Mouse (Mus musculus) fat pad, adult 2 months (tissue): ENCODE measurements around the gene Ubr3.
"Not testable (repeated sequence)": the region's sequence is repeated elsewhere in the genome, so short reads cannot be mapped to it uniquely, and the experiment has no call there.

Experiments
- DNase-seq: peaks from one replicate; pipeline ENCODE4 v3.0.0-alpha.2; 2011; ENCODE audit warnings: low read depth, low spot score; ENCODE audit errors: extremely low read depth

The Ubr3 gene

DNA sequence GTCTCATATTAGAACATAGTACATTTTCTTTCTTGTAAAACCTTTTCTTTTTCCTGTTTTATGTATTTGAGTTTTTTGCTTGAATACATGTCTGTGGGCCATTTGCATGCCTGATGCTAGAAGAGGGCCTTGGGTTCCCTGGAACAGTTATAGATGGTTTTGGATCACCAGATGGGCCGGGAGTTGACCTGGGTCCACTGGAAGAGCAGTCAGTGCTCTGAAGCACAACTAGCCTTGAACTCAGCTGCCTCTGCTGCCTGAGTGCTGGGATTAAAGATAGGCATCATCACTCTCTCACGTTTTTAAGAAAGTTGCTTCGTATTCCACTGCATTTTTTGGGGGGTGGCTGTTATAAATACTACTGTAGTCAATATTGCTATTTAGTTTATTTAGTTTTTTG, 6.5 kb downstream of the Ubr3 start:
- no peak for DNase-seq

DNA sequence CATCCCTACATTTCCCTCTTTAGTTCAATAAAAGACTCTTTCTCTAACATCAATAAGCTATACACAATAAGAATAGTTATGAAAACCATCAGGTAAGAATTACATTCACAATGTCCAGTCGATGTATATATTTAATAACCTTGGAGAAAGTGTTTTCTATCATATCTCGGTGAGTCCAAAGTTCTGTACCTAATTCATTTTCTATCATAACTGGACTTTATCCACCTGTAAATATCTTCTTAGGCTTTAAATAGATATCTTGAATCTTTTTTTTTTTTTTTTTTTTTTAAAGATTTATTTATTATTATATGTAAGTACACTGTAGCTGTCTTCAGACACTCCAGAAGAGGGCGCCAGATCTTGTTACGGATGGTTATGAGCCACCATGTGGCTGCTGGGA, 10.3 kb downstream of the Ubr3 start:
- not testable (repeated sequence) for DNase-seq

DNA sequence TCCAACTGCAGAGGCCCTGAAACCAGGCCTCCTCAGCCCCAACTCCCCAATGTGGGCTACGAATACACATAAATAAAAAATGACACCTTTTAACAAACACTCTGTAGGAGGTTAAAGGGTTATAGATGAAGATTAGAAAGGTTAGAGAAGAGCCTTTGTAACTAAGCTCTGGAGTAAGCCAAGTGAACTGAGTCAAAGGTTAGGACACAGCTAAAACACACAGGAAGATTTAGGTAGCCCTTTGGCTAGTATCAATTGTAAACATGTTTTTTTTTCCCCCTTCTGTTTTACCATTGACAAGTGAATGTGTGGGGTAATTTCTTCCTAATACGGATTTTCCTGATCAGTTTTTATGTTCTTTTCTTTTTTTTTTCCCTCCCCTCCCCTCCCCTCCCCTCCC, 15.8 kb downstream of the Ubr3 start:
- DNase-seq: no peak

DNA sequence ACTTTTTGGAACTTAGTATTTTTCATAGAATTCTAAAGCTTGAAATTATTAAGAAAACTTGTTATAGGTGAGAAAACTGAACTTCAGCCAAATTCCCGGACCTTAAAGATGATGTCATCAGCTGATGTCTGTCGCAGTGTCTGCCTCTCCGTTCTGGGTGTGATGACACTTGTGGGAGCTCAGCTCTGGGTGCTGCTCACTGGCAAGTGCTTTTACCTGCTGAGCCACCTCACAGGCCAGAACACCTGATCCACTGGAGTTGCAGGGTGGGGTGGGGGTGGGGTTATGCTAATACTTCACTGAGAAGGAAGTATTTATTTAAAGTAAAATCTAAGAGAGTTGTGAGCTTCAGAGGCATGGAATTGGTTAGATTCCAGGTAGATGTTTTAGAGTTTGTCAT, 20.3 kb downstream of the Ubr3 start:
- DNase-seq: no peak

DNA sequence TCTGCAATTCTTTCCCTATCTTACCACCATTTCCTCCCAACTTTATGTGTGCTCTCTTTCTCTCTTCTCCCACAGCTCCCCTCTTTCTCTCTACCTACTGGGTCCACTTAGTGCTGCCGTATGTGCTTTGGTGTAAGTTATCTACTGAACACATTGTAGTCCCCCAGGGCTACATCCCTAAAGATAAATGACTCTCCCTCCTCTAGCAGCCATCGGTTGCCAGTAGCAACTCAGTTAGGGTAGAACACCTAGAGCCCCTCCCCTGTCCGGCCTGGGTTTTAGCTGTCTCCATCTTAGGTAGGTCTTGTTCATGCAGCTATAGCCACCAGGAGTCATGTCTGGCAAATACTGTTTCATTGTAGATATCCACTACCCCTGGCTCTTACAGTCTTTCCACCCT, 27.9 kb downstream of the Ubr3 start:
- no peak for DNase-seq

DNA sequence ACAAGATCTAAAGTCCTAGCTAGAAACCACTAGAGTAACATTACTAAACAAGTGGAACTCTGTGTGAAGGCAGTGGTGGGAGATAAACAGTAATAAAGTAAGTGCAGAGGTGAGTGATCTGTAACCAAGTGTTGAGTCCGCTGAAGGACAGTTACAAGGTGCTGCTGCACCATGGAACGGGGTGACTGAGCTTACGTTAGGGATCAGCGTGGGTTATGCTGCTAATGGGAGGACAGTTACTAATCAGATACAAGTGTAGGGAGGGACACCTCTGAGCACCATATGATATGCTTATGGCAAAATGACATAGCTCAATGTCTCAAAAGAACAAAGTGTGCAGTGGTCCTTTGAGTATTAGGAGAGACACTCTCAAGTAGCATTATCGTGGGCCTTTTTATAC, 39.3 kb downstream of the Ubr3 start:
- no peak for DNase-seq

DNA sequence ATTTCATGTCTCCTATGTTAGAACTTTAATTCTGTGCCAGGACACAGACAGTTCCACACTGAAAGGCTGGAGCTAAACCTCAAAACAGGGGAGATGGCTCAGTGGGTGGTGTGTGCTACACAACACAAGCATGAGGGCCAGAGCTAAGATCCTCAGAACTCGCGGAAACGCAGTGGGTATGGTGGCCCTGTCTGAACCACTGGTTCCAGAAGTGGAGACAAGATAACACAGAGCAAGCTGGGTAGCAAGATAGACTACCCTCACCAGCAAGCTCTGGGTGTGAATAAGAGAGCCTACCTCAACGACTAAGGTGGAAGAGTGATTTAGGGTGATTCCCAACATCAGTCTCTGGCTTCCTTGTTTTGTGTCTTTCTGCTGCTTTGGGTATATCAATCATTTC, 42.2 kb downstream of the Ubr3 start:
- no peak for DNase-seq

DNA sequence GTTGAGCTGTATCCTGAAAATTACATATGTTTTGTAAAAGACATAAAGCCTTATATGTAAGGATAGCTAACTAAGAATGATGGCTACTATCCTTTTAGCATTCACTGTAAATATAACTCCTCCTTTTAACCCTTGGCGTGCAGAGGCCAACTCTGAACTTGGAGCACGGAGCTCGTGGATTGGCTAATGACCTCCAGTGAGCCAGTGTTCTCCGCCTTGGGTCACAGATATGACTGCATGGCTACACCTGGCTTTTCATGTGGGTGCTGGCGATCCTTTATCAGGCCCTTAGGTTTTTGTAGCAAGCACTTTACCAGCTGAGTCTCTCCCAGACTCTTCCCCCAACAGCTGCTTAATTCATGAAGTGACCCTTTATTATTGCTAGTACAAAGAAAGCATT, 42.6 kb downstream of the Ubr3 start:
- DNase-seq: no peak

DNA sequence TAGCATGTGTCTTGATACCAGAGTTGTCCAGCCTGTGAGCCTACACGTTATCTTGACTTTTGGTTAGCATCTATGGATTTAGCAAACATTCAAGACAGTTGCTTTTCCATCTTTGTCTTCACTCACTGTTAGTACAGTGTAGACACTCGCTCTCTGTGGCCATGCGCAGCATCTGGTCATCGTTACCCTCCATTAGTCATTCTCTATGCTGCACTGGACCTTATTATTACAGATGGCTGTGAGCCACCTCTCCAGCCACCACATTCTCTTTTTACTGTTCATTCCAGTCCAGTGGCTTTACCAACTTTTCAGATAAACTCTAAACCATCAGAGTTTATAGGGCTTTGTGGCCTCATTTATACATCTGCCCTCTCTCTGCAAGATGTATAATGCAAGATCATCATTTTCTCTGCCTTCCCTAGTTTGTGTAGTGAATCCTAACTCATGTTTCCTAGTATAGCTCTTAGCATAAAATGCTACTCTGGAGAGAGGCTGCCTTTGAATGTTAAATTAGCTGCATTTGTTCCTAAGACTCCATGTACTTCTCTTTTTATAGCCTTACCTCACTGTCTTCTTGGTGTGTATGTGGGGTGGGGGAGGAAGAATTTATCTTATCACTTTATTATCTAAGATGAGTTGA, 44.5 kb downstream of the Ubr3 start:
- DNase-seq: no peak

DNA sequence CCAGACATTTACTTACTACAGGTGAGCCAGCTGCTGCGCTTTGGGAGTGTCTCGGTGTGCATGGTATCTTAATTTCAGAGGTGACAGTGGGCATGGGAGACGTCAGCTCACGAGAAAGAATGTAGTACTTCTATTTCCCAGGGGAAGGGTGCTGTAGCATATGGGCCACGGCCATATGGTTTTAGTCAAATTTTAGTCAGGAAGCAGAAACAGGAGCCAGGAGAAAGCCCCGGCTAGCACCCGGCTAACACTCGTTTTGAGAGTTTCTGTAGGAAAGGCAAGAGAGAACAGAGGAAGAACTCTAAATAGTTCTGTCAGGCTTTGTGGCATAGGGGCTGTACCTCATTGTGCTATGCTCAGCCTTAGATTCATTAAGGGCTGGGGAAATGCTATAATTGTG, 55.8 kb downstream of the Ubr3 start:
- DNase-seq: no peak

DNA sequence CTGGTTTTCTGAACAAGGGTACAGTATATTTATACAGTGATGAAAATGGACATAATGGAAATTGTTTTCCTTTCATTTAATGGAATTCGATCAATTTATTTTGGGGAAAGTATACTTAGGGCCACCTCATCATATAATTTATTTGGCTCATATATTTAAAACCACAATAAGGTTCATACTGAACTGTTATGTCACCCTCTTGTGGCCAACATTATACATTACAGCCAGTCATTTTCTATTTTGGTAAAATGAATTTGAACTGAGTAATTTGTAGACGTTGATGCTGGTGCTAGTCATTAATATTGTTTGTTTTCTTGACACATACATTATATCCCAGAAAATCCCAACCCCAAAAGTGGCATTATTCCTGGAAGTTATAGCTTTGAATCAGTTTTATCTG, 58.6 kb downstream of the Ubr3 start:
- DNase-seq: no peak

DNA sequence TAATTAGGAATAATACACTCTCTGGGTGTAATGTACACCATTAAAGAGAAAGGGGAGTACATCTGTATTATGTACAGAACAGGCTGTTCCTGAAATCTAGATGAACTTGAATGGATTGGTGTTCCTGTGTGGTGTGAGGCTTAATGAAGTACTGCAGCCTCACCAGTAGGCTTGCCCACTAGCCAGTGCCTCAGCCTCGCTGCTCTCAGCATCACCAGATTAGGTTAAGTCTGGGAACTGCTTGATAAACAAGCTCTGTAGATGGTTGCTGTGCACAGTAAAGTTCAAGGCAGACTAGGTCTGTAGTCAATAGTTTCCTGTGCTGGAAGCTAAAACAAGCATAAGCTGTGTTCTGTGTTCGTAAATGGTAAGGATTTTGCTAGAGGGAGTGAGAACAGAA, 60.6 kb downstream of the Ubr3 start:
- no peak for DNase-seq

DNA sequence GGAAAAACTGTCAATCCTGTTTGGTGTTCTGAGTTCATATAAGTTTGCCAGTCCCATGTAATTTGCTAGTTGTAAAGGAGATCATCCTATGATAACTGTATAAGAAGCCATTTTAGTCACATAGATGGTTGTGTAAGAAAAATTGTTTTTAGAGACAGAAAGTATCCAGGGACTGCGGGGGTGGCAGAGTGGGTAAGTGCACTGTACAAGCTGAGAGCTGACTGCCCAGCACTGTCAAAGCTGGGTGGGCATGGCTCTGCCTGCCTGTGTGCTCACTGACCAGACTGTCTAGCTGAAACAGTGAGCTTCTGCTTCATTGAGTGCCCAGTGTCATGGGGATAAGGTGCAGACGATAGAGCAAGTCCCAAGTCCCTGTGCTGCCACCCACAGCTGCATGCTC, 77.8 kb downstream of the Ubr3 start:
- DNase-seq: no peak

DNA sequence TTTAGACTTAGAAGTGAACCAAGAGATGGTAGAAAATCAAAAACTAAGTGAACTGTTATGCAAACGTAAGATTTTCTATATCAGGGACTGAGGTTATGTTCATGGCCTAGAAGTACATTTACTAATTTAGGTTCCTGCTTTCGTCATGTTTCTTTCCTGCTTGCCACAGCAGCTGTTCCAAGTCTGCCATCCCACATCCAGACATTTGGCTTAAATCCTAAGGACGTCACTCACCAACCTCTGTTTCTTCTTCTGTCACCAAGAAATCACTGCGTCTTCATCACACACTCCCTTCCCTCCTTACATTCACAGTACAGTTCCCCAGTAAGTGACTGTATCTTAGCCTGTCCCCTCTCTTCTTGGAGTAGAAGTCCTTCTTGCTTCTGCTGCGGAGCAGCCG, 92.2 kb downstream of the Ubr3 start:
- no peak for DNase-seq

DNA sequence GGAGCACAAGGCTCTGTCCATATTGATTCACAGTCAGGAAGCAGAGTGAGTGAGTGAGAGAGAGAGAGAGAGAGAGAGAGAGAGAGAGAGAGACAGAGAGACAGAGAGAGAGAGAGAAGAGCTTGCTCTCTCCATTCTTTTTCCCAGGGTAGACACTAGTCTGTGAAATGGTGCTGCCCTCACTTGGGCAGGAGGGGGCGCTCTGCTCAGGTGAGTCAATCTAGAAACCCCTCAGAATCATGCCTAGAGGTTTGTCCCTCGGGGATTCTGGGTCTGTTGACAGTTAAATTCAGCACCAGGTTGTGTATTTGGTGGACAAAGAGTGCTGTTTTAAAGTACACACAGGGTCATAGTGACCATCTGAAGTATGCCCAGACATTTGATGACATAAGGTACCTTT, 93.6 kb downstream of the Ubr3 start:
- no peak for DNase-seq

DNA sequence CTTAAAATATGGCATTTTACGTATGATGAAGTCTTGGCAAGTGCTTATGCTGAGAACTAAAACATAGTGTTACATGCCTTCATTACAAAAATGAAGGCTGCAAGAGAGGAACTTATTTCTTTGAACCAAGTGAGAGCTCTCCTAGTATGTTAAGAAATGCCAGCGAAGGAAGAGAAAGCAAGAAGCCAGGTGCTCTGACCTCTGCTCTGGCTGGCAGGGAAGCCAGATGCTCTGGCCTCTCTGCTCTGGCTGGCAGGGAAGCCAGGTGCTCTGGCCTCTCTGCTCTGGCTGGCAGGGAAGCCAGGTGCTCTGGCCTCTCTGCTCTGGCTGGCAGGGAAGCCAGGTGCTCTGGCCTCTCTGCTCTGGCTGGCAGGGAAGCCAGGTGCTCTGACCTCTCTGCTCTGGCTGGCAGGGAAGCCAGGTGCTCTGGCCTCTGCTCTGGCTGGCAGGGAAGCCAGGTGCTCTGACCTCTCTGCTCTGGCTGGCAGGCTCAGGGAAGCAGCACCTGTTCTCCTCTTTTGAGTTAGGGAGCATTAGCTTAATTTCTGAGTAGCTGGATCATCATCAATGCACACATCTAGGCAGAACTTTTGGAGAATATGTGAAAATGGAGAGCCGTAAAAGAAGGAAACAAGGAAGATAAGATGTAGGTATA, 97.2 kb downstream of the Ubr3 start:
- DNase-seq: peak; percentile 33

DNA sequence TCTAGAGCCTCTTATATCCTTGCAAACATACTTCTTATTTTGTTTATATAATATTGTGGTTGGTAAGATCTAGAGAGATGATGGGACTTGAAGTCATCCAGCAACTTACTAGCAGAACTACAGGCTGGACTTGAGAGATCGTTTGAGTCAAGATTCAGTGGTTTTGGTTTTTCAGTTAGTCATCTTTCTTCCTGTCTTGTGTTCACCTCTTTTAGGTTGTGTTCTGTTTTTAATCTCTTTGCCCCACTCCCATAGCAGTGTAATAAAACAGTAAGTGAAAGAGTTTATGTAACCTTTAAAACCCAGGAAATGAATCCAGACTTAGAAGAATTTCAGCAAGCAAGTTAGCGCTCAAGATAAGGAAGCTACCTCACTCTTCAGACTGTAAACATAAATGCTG, 97.7 kb downstream of the Ubr3 start:
- no peak for DNase-seq

DNA sequence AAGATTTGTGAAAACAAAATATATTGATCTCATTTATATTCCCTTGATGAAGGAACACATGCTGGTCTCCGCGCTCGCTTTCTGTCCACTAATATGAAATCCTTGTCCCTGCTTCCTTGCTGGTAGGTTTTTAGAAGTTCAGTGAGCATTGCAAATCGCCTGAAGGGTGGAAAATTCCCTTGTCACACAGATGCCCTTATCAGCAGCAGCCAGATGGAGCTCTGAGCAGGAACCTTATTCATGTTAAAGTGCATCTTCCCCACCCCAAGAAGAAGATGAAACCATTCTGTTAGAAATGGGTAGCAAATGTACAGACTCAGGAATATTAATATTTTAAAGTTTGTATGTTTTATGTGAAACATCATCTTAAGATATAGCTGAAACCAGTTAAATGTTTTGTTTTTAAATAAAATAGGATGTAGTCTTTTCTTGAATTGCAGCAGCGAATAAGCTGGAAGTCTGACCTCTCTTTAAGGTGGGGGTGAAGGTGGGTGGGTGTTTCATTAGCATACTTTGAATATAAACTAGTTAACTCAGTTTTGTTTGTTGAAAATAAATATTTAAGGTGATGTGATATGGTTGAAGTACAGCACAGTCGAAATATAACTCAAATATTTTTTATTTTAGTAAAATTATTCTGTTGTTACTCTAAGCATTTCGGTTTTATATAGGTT, 102.2 kb downstream of the Ubr3 start:
- no peak for DNase-seq

DNA sequence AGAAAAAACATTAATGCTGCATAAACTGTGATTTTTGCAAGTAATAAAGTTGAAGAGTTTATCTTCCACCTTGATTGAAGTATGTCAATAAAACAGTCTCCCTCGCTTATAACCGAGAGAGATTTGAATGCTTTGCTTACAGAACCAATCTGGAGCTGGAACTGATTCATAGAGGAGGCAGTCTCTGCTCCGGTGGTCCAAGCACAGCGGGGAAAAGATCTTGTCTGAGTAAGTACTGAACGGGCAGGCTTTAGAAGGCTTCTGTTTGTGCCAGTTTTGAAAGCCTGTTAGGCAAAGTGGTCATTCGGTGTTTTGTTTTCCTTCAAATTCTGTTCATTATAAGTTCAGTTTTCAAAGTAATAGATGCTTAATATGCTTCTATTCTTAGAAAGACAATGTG, 103.3 kb downstream of the Ubr3 start:
- no peak for DNase-seq

DNA sequence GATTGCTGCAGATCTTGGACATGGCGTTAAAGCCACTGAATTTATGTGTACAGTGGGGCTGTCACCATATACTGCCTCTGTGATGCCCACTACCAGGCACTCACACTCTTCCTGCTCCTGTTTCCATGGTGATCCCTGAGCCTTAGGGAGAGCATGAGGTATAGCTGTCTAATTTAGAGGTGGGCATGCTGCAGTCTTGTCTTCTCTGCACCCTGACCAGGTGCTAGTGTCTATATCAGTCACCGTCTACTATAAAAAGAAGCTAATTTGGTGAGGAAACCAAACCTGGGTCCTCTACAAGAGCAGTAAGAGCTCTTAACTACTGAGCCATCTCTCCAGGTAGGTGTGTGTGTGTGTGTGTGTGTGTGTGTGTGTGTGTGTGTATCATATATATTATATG, 109.4 kb downstream of the Ubr3 start:
- no peak for DNase-seq

DNA sequence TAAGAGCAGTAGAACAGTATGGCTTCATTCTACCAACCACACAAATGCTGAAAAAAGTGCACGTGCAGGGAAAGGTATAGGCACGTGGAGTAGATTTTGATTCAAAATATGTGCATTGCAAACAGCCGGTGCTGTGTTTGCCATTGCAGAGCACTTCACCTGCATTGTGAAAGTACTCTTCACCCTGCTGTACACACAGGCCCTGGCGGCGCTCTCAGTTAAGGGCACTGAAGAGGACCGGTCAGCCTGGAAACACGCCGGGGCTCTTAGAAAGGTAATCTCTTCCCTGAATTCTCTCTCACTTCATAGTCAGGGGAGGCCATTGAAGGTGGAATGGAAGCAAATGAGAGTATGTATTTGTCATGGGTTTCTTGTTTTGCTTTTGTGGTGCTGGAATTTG, 115.9 kb downstream of the Ubr3 start:
- DNase-seq: no peak

DNA sequence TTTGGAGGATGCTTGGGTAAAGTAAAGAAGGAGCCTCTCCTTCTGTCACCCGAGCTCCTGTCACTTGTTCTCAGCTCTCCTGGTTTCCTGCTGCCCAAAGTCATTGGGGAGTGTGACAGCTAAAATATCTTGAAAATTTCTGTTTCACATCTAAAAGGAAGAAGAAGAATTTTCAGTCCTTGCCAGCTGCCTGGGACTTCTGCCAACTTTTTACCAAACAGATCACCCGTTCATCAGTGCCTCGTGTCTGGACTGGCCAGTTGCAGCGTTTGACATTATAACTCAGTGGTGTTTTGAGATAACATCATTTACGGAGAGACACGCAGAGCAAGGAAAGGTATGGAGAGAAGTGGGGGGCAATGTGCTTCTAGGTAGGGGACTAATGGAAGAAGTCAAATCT, 121.2 kb downstream of the Ubr3 start:
- DNase-seq: no peak

DNA sequence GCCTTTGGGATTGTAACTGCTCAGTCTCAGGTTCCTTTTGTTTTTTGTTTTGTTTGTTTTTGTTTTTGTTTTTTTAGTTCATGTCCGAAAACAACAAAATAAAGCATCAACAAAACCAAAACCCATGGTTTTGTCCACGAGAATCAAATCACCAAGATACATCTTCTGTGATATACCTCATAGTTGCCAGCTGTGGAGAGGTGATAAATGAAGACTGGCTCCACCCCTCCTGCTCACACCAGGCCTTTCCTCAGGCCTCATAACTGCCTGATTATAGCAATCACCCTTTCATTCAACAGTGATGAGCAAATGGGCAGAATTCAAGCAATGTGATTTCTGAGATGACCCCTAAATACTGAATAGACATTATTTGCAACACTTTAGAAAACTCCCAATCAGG, 127.4 kb downstream of the Ubr3 start:
- DNase-seq: no peak
